7 mouse cellular contexts compared by ENCODE assay signal in the genomic region with DNA sequence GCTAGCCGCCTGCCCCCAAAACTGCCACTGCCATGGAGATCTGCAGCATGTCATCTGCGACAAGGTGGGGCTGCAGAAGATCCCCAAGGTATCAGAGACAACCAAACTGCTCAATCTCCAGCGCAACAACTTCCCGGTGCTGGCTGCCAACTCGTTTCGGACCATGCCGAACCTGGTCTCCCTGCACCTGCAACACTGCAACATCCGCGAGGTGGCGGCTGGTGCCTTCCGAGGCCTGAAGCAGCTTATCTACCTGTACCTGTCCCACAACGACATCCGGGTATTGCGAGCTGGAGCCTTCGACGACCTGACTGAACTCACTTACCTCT. TPM values are rescaled to one million over a fixed set of nuclear protein-coding genes. Genes with fewer than 3 reads are reported as not detected.
A peak's percentile ranks its signal among the peaks of the same experiment; 100 is the strongest.
DNase-seq lines count a peak whose midpoint lies in the region; ATAC-seq and TF ChIP-seq lines count a peak whose summit lies in the region.

No protein-coding gene starts in this region.

- no peak for TF ChIP-seq POLR2A in lung, adult 2 months (IDR thresholded peaks at IDR 0.05; ENCODE audit: borderline replicate concordance, extremely low read depth, low read depth, low read length)

- H3K27me3 ChIP-seq in forebrain, postnatal 0 days (ENCODE audit: insufficient read depth, low read length) = no peaks in the 10 kb centered on the region

- no peak; the same call in 1 of the 2 replicates for ATAC-seq in forebrain, postnatal 0 days

- TF ChIP-seq CTCF in forebrain, postnatal 0 days (IDR thresholded peaks at IDR 0.05; ENCODE audit: low read depth) = no peak
- peak; percentile 40; the same call in 1 of the 2 replicates for TF ChIP-seq CTCF in lung, adult 2 months (IDR thresholded peaks at IDR 0.05; ENCODE audit: insufficient read depth, low read length)

- H3K4me1 ChIP-seq in forebrain, postnatal 0 days (ENCODE audit: insufficient read depth) = peaks cover 6% of the 10 kb centered on the region; the same call in 1 of the 2 replicates
- H3K4me1 ChIP-seq in lung, adult 2 months (ENCODE audit: control insufficient read depth, insufficient read depth, low read length) = peaks cover 5% of the 10 kb centered on the region; the same call in 1 of the 2 replicates

- 0 out of 2 replicates have a peak overlapping the region, but pooled peaks have one; percentile 10 for H3K9ac ChIP-seq in forebrain, postnatal 0 days

- no peaks in the 10 kb centered on the region for H3K9me3 ChIP-seq in forebrain, postnatal 0 days (ENCODE audit: low read length)

- peak; percentile 10 for DNase-seq in thymus, postnatal 25 days
- DNase-seq in thymus, postnatal 36 days = no peak
- no peak for DNase-seq in forebrain, postnatal 0 days
- peak; percentile 47 for DNase-seq in lung, adult 2 months
- peak; percentile 34 for DNase-seq in urinary bladder, postnatal 25 days (ENCODE audit: low spot score)
- DNase-seq in gastrocnemius, adult 8-10 months (ENCODE audit: low spot score in 2 of 2) = no peak
- no peak for DNase-seq in yolk sac, embryonic 10.5 days (ENCODE audit: low spot score)

- H3K4me3 ChIP-seq in forebrain, postnatal 0 days (ENCODE audit: low read depth, low read length) = peak overlapping the region; percentile 22
- H3K4me3 ChIP-seq in lung, adult 2 months (replicated peaks; ENCODE audit: extremely low read depth, low read depth, low read length) = peak overlapping the region; percentile 25

- no peaks in the 10 kb centered on the region for H3K36me3 ChIP-seq in forebrain, postnatal 0 days (ENCODE audit: insufficient read depth)

- peak overlapping the region; percentile 42 for H3K4me2 ChIP-seq in forebrain, postnatal 0 days (ENCODE audit: low read depth)

- H3K27ac ChIP-seq in forebrain, postnatal 0 days (ENCODE audit: low read depth, low read length) = no peak overlapping the region

- 14% methylated on average over 16 of the region's 16 CpGs for WGBS in forebrain, postnatal 0 days
- WGBS in lung, adult 2 months = 37% methylated on average over 16 of the region's 16 CpGs

RNA-seq across cellular contexts. Expression of gene Chad, which starts 0.3 kb away (rescaled TPM):
- not detected in 2 replicates for total RNA-seq in forebrain, postnatal 0 days (2014; rRNA removed)
- polyA plus RNA-seq in forebrain, postnatal 0 days (2015; fragmentation: Nextera tagmentation; extraction: Ambion mirVana) = 0.30 and 0.44 TPM in 2 replicates
- polyA plus RNA-seq in lung, adult 2 months (2012; rRNA removed) = 32.6 and 38.8 TPM in 2 replicates
- 10 to 100 TPM in 2 of 4 experiments, 1 to 10 TPM in 2; 3.0 to 32.8 (median 13.1) TPM for total RNA-seq in gastrocnemius, adult 8-10 months (2022)

RNA-seq across cellular contexts. Expression of gene Rsad1, which starts 16.1 kb away (rescaled TPM):
- 12.2 and 12.6 TPM in 2 replicates for total RNA-seq in forebrain, postnatal 0 days (2014; rRNA removed)
- polyA plus RNA-seq in forebrain, postnatal 0 days (2015; fragmentation: Nextera tagmentation; extraction: Ambion mirVana) = 7.7 and 8.8 TPM in 2 replicates
- 10.3 and 12.7 TPM in 2 replicates for polyA plus RNA-seq in lung, adult 2 months (2012; rRNA removed)
- 1 to 10 TPM; 4.0 to 5.1 (median 4.4) TPM for total RNA-seq in gastrocnemius, adult 8-10 months (2022)

RNA-seq across cellular contexts. Expression of gene Acsf2, which starts 36.6 kb away (rescaled TPM):
- total RNA-seq in forebrain, postnatal 0 days (2014; rRNA removed) = 2.6 and 4.3 TPM in 2 replicates
- 1.5 and 1.6 TPM in 2 replicates for polyA plus RNA-seq in forebrain, postnatal 0 days (2015; fragmentation: Nextera tagmentation; extraction: Ambion mirVana)
- 28.0 and 35.2 TPM in 2 replicates for polyA plus RNA-seq in lung, adult 2 months (2012; rRNA removed)
- total RNA-seq in gastrocnemius, adult 8-10 months (2022) = 1 to 10 TPM; 1.2 to 2.6 (median 1.9) TPM

RNA-seq across cellular contexts. Expression of gene Mycbpap, which starts 43.6 kb away (rescaled TPM):
- total RNA-seq in forebrain, postnatal 0 days (2014; rRNA removed) = 0.77 and 2.1 TPM in 2 replicates
- 1.5 and 1.7 TPM in 2 replicates for polyA plus RNA-seq in forebrain, postnatal 0 days (2015; fragmentation: Nextera tagmentation; extraction: Ambion mirVana)
- 5.8 and 7.6 TPM in 2 replicates for polyA plus RNA-seq in lung, adult 2 months (2012; rRNA removed)
- not detected for total RNA-seq in gastrocnemius, adult 8-10 months (2022)

Comparison
In these comparisons a context has a peak if more than half of its experiments do, and no peak if none do; other contexts are left out.
1. DNase-seq: peak in thymus, postnatal 25 days (single experiment), lung, adult 2 months (single experiment) and urinary bladder, postnatal 25 days (single experiment); none in thymus, postnatal 36 days (0 of 2), forebrain, postnatal 0 days (single experiment), gastrocnemius, adult 8-10 months (0 of 2) and yolk sac, embryonic 10.5 days (single experiment).